ENCODE assay signal across 8 mouse cellular contexts in the genomic region with DNA sequence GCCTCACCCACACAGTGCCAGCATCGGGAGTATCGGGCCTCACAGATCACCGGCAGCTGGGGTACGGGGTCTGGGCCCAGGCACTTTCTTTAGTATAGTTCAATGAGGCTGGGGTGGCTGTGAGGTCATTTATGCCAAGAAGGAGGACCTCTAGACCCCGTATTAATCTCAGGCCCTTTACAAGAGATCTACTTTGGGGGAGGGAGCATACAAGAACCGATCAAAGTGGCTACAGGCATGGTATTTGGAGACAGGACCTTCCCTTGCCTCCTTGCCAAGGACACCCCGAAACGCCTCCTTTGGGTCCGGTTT. TPM values are rescaled to one million over a fixed set of nuclear protein-coding genes. Genes with fewer than 3 reads are reported as not detected.
DNase-seq lines count a peak whose midpoint lies in the region; ATAC-seq and TF ChIP-seq lines count a peak whose summit lies in the region.

No protein-coding gene starts in this region.

- peak overlapping the region; percentile 97 for H3K27ac ChIP-seq in kidney, adult 2 months (ENCODE audit: insufficient read depth, low read depth, low read length)
- peak overlapping the region; percentile 99 for H3K27ac ChIP-seq in heart, postnatal 0 days (ENCODE audit: low read depth)
- H3K27ac ChIP-seq in macrophage = peak overlapping the region; percentile 100

- H3K9ac ChIP-seq in heart, postnatal 0 days (replicated peaks; ENCODE audit: low read depth, low read length) = peak overlapping the region; percentile 97

- peaks cover 26% of the 10 kb centered on the region for H3K4me1 ChIP-seq in kidney, adult 2 months (ENCODE audit: control insufficient read depth, insufficient read depth, low read length)
- peaks cover 71% of the 10 kb centered on the region for H3K4me1 ChIP-seq in G1E (ENCODE audit: insufficient read depth, low read depth, low read length)
- H3K4me1 ChIP-seq in heart, postnatal 0 days (ENCODE audit: control insufficient read depth, insufficient read depth) = peaks cover 7% of the 10 kb centered on the region

- TF ChIP-seq CTCF in kidney, adult 2 months (conservative IDR thresholded peaks at IDR 0.05; ENCODE audit: insufficient read depth, insufficient read length, low read depth, low read length) = no peak
- no peak for TF ChIP-seq CTCF in G1E (IDR thresholded peaks at IDR 0.05; ENCODE audit: low read depth, low read length)
- no peak for TF ChIP-seq CTCF in heart, postnatal 0 days (IDR thresholded peaks at IDR 0.05; ENCODE audit: low read depth)

- no peak for TF ChIP-seq POLR2A in kidney, adult 2 months (IDR thresholded peaks at IDR 0.05; ENCODE audit: low read depth, low read length)

- no peak for ATAC-seq in G1E (ENCODE audit: extremely low read depth, insufficient number of reproducible peaks, low FRiP score, poor library complexity, severe bottlenecking)
- ATAC-seq in heart, postnatal 0 days (ENCODE audit: insufficient read depth, low read depth) = no peak

- H3K27me3 ChIP-seq in kidney, adult 2 months (replicated peaks; ENCODE audit: control insufficient read depth, insufficient read depth, low read length) = no peaks in the 10 kb centered on the region
- peaks cover 66% of the 10 kb centered on the region for H3K27me3 ChIP-seq in G1E (ENCODE audit: insufficient read depth, low read length)
- no peaks in the 10 kb centered on the region for H3K27me3 ChIP-seq in heart, postnatal 0 days (ENCODE audit: control insufficient read depth, insufficient read depth, low read length)

- peak overlapping the region; percentile 70 for H3K4me3 ChIP-seq in kidney, adult 2 months (ENCODE audit: insufficient read depth, low read depth, low read length)
- H3K4me3 ChIP-seq in G1E (ENCODE audit: low read depth, low read length) = peak overlapping the region; percentile 73
- peak overlapping the region; percentile 88 for H3K4me3 ChIP-seq in heart, postnatal 0 days (ENCODE audit: low read depth, low read length)
- H3K4me3 ChIP-seq in macrophage (ENCODE audit: inconsistent target) = peak overlapping the region; percentile 85

- WGBS in kidney, adult 2 months = 1% methylated on average over 9 of the region's 9 CpGs
- 2% methylated on average over 9 of the region's 9 CpGs for WGBS in heart, postnatal 0 days
- WGBS in macrophage (ENCODE audit: missing documents) = under 1% methylated on average over 9 of the region's 9 CpGs

- H3K4me2 ChIP-seq in heart, postnatal 0 days (ENCODE audit: low read depth, low read length) = peak overlapping the region; percentile 71

- peaks cover 25% of the 10 kb centered on the region for H3K79me2 ChIP-seq in macrophage (ENCODE audit: inconsistent target)

- peaks cover 5% of the 10 kb centered on the region for H3K9me3 ChIP-seq in G1E (replicated peaks)
- no peaks in the 10 kb centered on the region for H3K9me3 ChIP-seq in heart, postnatal 0 days (replicated peaks; ENCODE audit: control insufficient read depth, low read length)

- no peaks in the 10 kb centered on the region for H3K36me3 ChIP-seq in kidney, adult 2 months (ENCODE audit: control insufficient read depth, insufficient read depth, low read length)
- no peaks in the 10 kb centered on the region for H3K36me3 ChIP-seq in G1E (replicated peaks)
- H3K36me3 ChIP-seq in heart, postnatal 0 days (replicated peaks; ENCODE audit: control insufficient read depth, insufficient read depth, low read length) = no peaks in the 10 kb centered on the region
- H3K36me3 ChIP-seq in macrophage (ENCODE audit: inconsistent target) = no peaks in the 10 kb centered on the region

- peak; percentile 44 for DNase-seq in kidney, adult 2 months
- no peak for DNase-seq in kidney, adult 11 months
- no peak for DNase-seq in G1E (ENCODE audit: low spot score)
- no peak for DNase-seq in heart, postnatal 0 days (ENCODE audit: low spot score)
- DNase-seq in thymus, adult 18-20 months = no peak
- no peak for DNase-seq in frontal cortex, postnatal 10 days (ENCODE audit: low spot score in 2 of 2)
- no peak for DNase-seq in ovary, postnatal 10 days (ENCODE audit: low spot score)

- TF ChIP-seq EP300 in heart, postnatal 0 days (IDR thresholded peaks at IDR 0.05; ENCODE audit: low read depth) = no peak

RNA-seq across cellular contexts. Expression of a gene that starts 4.5 kb away (rescaled TPM):
- polyA plus RNA-seq in kidney, adult 2 months (2012; rRNA removed) = 32.1 and 40.8 TPM in 2 replicates
- total RNA-seq in G1E (2014; fragmentation: Nextera tagmentation) (30.2 and 36.3 TPM in 2 replicates), G1E (2017) (4.6 and 5.4 TPM in 2 replicates)
- polyA plus RNA-seq in G1E (2012) (81.6 and 90.7 TPM in 2 replicates), macrophage (2018) (25.5 to 27.5 TPM (median 26.9 TPM) in 3 replicates)
- total RNA-seq in heart, postnatal 0 days (2014; rRNA removed; ENCODE audit: low replicate concordance) = 69.3 and 79.0 TPM in 2 replicates
- 10.4 TPM in 2 replicates for polyA plus RNA-seq in heart, postnatal 0 days (2015; fragmentation: Nextera tagmentation; extraction: Ambion mirVana)
- total RNA-seq in macrophage (2018; cell fraction: chromatin; rRNA removed) = 100 to 1,000 TPM in 22 of 26 experiments, 10 to 100 TPM in 4; 39.2 to 447 (median 241) TPM
- total RNA-seq in macrophage (2018; cell fraction: cytosol; rRNA removed) = 10 to 100 TPM; 20.2 to 98.3 (median 69.9) TPM
- total RNA-seq in macrophage (2018; cell fraction: nucleus; rRNA removed) = 100 to 1,000 TPM in 23 of 26 experiments, 10 to 100 TPM in 3; 54.6 to 280 (median 200) TPM
